Mouse (Mus musculus) layer of hippocampus, adult 18-20 months (tissue): ENCODE data around the gene Abhd10. TPM values are rescaled to one million over a fixed set of nuclear protein-coding genes. Genes with fewer than 3 reads are reported as not detected.

ENCODE experiments used
- total RNA-seq, 2 experiments: library from RNA; stranded (reverse); gene quantifications; 2 replicates each; pipeline ENCODE4 v1.2.3; 2021

Gene Abhd10
- total RNA-seq, 2 experiments from 2014 or later: 18.0 to 20.5 TPM

Other genes starting within 250 kb of the Abhd10 start
- under 1 TPM; 0.15 to 0.28 TPM for gene Gm609, start 250.0 kb downstream of the Abhd10 start, total RNA-seq
- gene Gm17783, start 210.9 kb downstream of the Abhd10 start, total RNA-seq: not detected
- gene Slc9c1, start 207.6 kb downstream of the Abhd10 start, total RNA-seq: not detected
- not detected for gene Gcsam, start 132.6 kb downstream of the Abhd10 start, total RNA-seq
- gene BC016579, start 88.9 kb downstream of the Abhd10 start, total RNA-seq: under 1 TPM; 0.25 to 0.30 TPM
- gene Tmprss7, start 49.3 kb downstream of the Abhd10 start, total RNA-seq: under 1 TPM; 0.56 to 0.62 TPM
- 100 to 1,000 TPM; 219 to 242 TPM for gene Tagln3, start 18.3 kb downstream of the Abhd10 start, total RNA-seq
- gene Phldb2, start 210.6 kb upstream of the Abhd10 start, total RNA-seq: 1 to 10 TPM; 3.8 to 4.0 TPM